Mouse (Mus musculus) thymus, adult 2 months (tissue): ENCODE measurements around the gene Cpm. TPM values are rescaled to one million over a fixed set of nuclear protein-coding genes. Genes with fewer than 3 reads are reported as not detected.

Experiments
- DNase-seq: peaks from one replicate; pipeline ENCODE4 v3.0.0; 2021
- H3K27ac ChIP-seq: fragments of 200-500 bp; 2 replicates; pipeline ENCODE4 v1.5.1; 2012; ENCODE audit warnings: low read length, control low read depth; ENCODE audit not compliant: control insufficient read depth, insufficient read depth
- H3K27me3 ChIP-seq: fragments of 200-500 bp; 2 replicates; pipeline ENCODE4 v1.6.1; 2012; ENCODE audit warnings: mild to moderate bottlenecking, low read length, moderate library complexity, mixed read lengths; ENCODE audit not compliant: control insufficient read depth, insufficient read depth
- H3K36me3 ChIP-seq: fragments of 200-500 bp; 2 replicates; pipeline ENCODE4 v1.6.1; 2012; ENCODE audit warnings: mild to moderate bottlenecking, low read length, moderate library complexity; ENCODE audit not compliant: control insufficient read depth, insufficient read depth
- H3K4me1 ChIP-seq: fragments of 200-500 bp; replicated peaks from 2 replicates; pipeline ENCODE4 v1.6.1; 2012; ENCODE audit warnings: low read length; ENCODE audit not compliant: control insufficient read depth, insufficient read depth
- H3K4me3 ChIP-seq: fragments of 200-500 bp; 2 replicates; pipeline ENCODE4 v1.5.1; 2012; ENCODE audit warnings: mild to moderate bottlenecking, low read length, control low read depth, moderate library complexity; ENCODE audit not compliant: control insufficient read depth, insufficient read depth
- CTCF ChIP-seq: fragments of 200-500 bp; IDR thresholded peaks from 2 replicates; pipeline ENCODE4 v1.5.1; 2012; ENCODE audit warnings: mild to moderate bottlenecking, control low read depth, low read length, moderate library complexity, borderline replicate concordance; ENCODE audit not compliant: control insufficient read depth, poor library complexity, insufficient read depth; ENCODE audit errors: extremely low read depth
- POLR2A ChIP-seq: fragments of 200-500 bp; IDR thresholded peaks from 2 replicates; pipeline ENCODE4 v1.6.1; 2012; ENCODE audit warnings: mild to moderate bottlenecking, low read length, control low read depth, moderate library complexity; ENCODE audit not compliant: control insufficient read depth, poor library complexity, insufficient read depth; ENCODE audit errors: extremely low read depth
- WGBS: fragments of 180-500 bp; shearing (Covaris S2); methylation state at CpG from one replicate; pipeline ENCODE4 v1.1.7; 2018; 5-methylcytosine and 5-hydroxymethylcytosine counted together
- polyA plus RNA-seq: library from polyadenylated mRNA; depleted of rRNA; stranded (reverse); fragments of >200 nt; gene quantifications from 2 replicates; pipeline ENCODE4 v1.2.3, GENCODE M21; 2012

The Cpm gene
- polyA plus RNA-seq, 1 experiment = 3.2 TPM

GRCm38 (mm10) chr10:117694255-117694953 is 65.1 kb downstream of the Cpm start:
- WGBS = over 99% methylated on average over 6 of the region's 6 CpGs
- Histone ChIP-seq H3K27me3 (no peaks in the 10 kb centered on the region), H3K36me3 (peaks cover 96% of the 10 kb centered on the region), H3K4me1 (no peaks in the 10 kb centered on the region), H3K4me3 (no peak overlapping the region), H3K27ac (no peak overlapping the region)
- no peak for DNase-seq
- TF ChIP-seq POLR2A (no peak), CTCF (no peak)

DNA sequence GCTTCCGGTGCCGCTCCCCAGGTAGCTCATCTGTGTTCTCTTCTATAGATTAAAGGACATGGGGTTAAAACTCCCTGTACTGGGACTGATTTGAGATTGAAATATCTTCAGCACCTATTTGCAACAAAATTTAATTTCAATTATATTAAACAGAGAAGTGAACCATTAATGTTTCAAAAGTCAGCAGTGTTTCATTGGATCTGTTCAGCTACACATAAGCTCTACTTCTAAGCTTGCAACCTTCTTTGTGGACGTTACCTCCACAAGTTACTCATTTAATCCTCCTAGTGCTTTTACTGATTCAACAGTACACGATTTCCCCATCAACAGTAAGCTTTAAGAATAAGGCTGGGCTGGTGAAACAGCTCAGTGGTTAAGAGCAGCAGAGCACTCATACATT is 65.7 kb downstream of the Cpm start:
- no peak for DNase-seq
- Histone ChIP-seq H3K27ac (no peak overlapping the region), H3K4me1 (no peaks in the 10 kb centered on the region), H3K36me3 (peaks cover 96% of the 10 kb centered on the region), H3K27me3 (no peaks in the 10 kb centered on the region), H3K4me3 (no peak overlapping the region)
- TF ChIP-seq POLR2A = no peak
- no peak for TF ChIP-seq CTCF
- 99% methylated on average over 4 of the region's 4 CpGs for WGBS

- Histone ChIP-seq H3K27ac (no peak overlapping the region), H3K4me1 (no peaks in the 10 kb centered on the region), H3K36me3 (peaks cover 96% of the 10 kb centered on the region), H3K4me3 (no peak overlapping the region), H3K27me3 (no peaks in the 10 kb centered on the region)
- 99% methylated on average over 4 of the region's 4 CpGs for WGBS
- no peak for DNase-seq
- TF ChIP-seq POLR2A (no peak), CTCF (no peak)
Measured at GRCm38 (mm10) chr10:117695605-117696004, 66.3 kb downstream of the Cpm start.

DNA sequence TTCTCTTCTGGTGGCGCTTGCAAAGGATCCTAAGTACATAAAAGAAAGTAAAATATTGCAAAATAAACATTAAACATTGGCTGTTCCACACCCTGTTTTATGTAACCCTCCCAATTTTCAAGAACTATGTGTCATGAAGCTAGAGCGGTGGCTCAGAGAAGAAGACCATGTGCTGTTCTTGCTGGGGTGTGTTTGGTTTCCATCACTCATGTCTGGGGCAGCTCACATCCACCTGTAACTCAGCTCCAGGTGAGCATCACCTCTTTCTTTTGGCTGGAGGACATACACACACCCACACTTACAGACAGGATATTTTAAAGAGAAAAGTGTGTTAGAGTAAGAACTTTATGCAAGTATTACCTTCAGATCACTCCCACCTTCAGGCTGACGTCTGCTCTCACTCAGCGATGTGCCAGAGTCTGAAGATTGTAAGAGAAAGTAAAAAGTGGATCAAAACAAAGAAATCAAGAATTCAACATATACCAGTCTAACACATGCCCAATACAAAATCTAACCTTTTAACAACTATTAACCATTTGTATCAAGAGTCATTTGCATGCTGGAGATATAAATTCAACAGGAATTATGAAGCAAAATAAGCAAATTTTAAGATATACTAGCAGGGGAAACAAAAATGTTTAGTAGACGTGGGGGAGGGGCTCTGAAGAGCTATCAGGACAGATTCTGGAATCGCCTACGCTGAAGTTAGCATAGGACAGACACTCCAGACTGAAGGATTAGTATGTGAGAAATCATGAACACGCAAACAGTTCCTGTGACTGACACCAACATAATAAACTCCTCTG is 66.9 kb downstream of the Cpm start:
- TF ChIP-seq CTCF (no peak), POLR2A (no peak)
- 97% methylated on average over 8 of the region's 8 CpGs for WGBS
- peaks cover 96% of the 10 kb centered on the region for H3K36me3 ChIP-seq
- H3K27ac ChIP-seq = no peak overlapping the region
- no peaks in the 10 kb centered on the region for H3K4me1 ChIP-seq
- H3K27me3 ChIP-seq = no peaks in the 10 kb centered on the region
- DNase-seq = no peak
- H3K4me3 ChIP-seq = no peak overlapping the region

DNA sequence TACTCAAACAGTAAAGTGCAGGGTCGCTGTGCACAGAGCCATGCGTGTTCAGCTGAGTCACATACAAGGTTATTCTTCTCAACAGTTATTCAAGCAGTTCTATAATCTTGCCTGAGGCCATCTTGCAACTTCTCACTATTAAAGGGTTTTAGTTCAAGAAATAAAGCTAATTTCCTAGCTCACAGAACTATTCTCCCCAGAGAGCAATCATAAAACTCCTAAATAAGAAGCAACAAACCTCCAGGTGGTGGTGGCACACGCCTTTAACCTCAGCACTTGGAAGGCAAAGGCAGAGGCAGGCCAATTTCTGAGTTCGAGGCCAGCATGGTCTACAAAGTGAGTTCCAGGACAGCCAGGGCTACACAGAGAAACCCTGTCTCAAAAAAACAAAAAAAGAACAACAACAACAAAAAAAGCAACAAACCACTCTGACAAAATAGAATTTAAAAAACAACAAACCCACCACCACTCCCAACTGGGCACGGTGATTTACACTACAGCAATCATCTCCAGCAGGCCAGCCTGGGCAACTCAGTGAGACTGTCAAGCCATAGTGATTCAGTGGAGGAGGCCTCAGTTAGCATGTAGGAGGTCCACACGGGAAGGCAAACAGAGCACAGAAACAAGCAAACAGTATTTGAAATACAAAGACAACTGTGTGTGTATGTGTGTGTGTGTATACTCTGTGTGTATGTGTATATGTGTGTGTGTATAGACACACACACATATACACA is 67.7 kb downstream of the Cpm start:
- Histone ChIP-seq H3K27me3 (no peaks in the 10 kb centered on the region), H3K27ac (no peak overlapping the region), H3K36me3 (peaks cover 98% of the 10 kb centered on the region), H3K4me1 (no peaks in the 10 kb centered on the region), H3K4me3 (no peak overlapping the region)
- WGBS = 98% methylated on average over 6 of the region's 6 CpGs
- no peak for DNase-seq
- no peak for TF ChIP-seq CTCF
- TF ChIP-seq POLR2A = no peak

- H3K36me3 ChIP-seq = peaks cover 98% of the 10 kb centered on the region
- TF ChIP-seq POLR2A (no peak), CTCF (no peak)
- 96% methylated on average over 3 of the region's 3 CpGs for WGBS
Measured at GRCm38 (mm10) chr10:117697561-117698115, 68.3 kb downstream of the Cpm start.

More at GRCm38 (mm10) chr10:117697561-117698115, 68.3 kb downstream of the Cpm start:
- no peak overlapping the region for H3K4me3 ChIP-seq
- H3K27ac ChIP-seq = no peak overlapping the region
- no peak for DNase-seq
- H3K27me3 ChIP-seq = no peaks in the 10 kb centered on the region
- H3K4me1 ChIP-seq = no peaks in the 10 kb centered on the region
